Mouse (Mus musculus) stomach, postnatal 0 days (tissue): ENCODE data around the gene Papss1.

Experiments
- CTCF ChIP-seq: IDR thresholded peaks from 2 replicates; pipeline ENCODE4 v1.5.1; 2016; ENCODE audit warnings: antibody characterized with exemption, low read depth, mild to moderate bottlenecking, moderate library complexity
- EP300 ChIP-seq: optimal IDR thresholded peaks from 2 replicates; pipeline ENCODE3; 2016; ENCODE audit warnings: antibody characterized with exemption

- no peak for TF ChIP-seq CTCF
- no peak for TF ChIP-seq EP300
Observed at GRCm38 (mm10) chr3:131610595-131610994, 46.0 kb downstream of the Papss1 start.
